Mouse (Mus musculus) limb, embryonic 15.5 days (tissue): ENCODE data around the gene Il2rb. TPM values are rescaled to one million over a fixed set of nuclear protein-coding genes. Genes with fewer than 3 reads are reported as not detected.

Experiments
- ATAC-seq: fragments of 200-750 bp; cut with Nextera tagmentation; 2 replicates; pipeline ENCODE4 v1.8.0; 2017; ENCODE audit warnings: low read depth, moderate TSS enrichment; ENCODE audit not compliant: insufficient number of reproducible peaks, low FRiP score, low TSS enrichment
- H3K27ac ChIP-seq: fragments of 300-500 bp; sonication (generic); 2 replicates; pipeline ENCODE4 v1.5.1; 2015; ENCODE audit warnings: moderate library complexity, mild to moderate bottlenecking, inconsistent platforms
- H3K27me3 ChIP-seq: fragments of 300-500 bp; sonication (generic); 2 replicates; pipeline ENCODE4 v1.6.1; 2015; ENCODE audit warnings: inconsistent platforms
- H3K36me3 ChIP-seq: fragments of 300-500 bp; sonication (generic); 2 replicates; pipeline ENCODE4 v1.6.1; 2015; ENCODE audit warnings: inconsistent platforms
- H3K4me1 ChIP-seq: fragments of 300-500 bp; sonication (generic); 2 replicates; pipeline ENCODE4 v1.6.1; 2015; ENCODE audit warnings: inconsistent platforms
- H3K4me2 ChIP-seq: fragments of 300-500 bp; sonication (generic); 2 replicates; pipeline ENCODE4 v1.6.1; 2015; ENCODE audit warnings: mild to moderate bottlenecking, inconsistent platforms
- H3K4me3 ChIP-seq: fragments of 300-500 bp; sonication (generic); 2 replicates; pipeline ENCODE4 v1.5.1; 2015; ENCODE audit warnings: mild to moderate bottlenecking, inconsistent platforms
- H3K9ac ChIP-seq: fragments of 300-500 bp; sonication (generic); 2 replicates; pipeline ENCODE4 v1.6.1; 2015; ENCODE audit warnings: inconsistent platforms
- H3K9me3 ChIP-seq: fragments of 300-500 bp; sonication (generic); 2 replicates; pipeline ENCODE4 v1.6.1; 2016; ENCODE audit warnings: inconsistent platforms
- WGBS: fragments of 180-500 bp; shearing (Covaris S2); methylation state at CpG from one replicate; pipeline ENCODE4 v1.1.7; 2015; 5-methylcytosine and 5-hydroxymethylcytosine counted together
- polyA plus RNA-seq: library from polyadenylated mRNA; unstranded; fragments of >200 nt; fragmentation: Nextera tagmentation; extraction: Ambion mirVana; gene quantifications from 2 replicates; pipeline ENCODE4 v1.2.1, GENCODE M21; 2015

Il2rb gene
- polyA plus RNA-seq, 1 experiment from 2014 or later = 0.36 TPM

DNA sequence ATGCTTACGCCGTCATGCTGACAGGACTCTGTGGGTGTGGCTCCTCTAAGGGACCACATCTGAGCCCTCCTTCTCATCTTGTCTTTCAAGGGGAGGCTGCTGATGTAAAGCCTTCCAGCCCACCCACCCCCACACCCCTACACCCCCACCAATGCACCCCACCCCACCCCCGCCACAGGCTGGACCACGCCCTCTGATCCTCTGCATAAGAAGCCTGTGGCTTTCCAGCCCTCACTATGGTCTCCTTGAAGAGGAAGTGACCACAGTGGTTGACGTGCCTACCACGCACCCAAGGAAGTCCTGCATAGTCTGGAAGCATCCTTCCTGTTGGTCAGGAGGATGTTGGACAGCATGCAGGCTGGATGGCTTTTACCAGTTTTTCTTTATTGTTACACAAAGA is 20.7 kb upstream of the Il2rb start:
- no peaks in the 10 kb centered on the region for H3K9me3 ChIP-seq
- ATAC-seq = no peak
- no peak overlapping the region for H3K4me2 ChIP-seq
- H3K27me3 ChIP-seq = no peaks in the 10 kb centered on the region
- H3K4me3 ChIP-seq = no peak overlapping the region
- H3K9ac ChIP-seq = no peak overlapping the region
- peaks cover 22% of the 10 kb centered on the region for H3K4me1 ChIP-seq
- WGBS = 75% methylated on average over 6 of the region's 6 CpGs
- no peaks in the 10 kb centered on the region for H3K36me3 ChIP-seq
- peak overlapping the region; percentile 22; the same call in 1 of the 2 replicates for H3K27ac ChIP-seq

DNA sequence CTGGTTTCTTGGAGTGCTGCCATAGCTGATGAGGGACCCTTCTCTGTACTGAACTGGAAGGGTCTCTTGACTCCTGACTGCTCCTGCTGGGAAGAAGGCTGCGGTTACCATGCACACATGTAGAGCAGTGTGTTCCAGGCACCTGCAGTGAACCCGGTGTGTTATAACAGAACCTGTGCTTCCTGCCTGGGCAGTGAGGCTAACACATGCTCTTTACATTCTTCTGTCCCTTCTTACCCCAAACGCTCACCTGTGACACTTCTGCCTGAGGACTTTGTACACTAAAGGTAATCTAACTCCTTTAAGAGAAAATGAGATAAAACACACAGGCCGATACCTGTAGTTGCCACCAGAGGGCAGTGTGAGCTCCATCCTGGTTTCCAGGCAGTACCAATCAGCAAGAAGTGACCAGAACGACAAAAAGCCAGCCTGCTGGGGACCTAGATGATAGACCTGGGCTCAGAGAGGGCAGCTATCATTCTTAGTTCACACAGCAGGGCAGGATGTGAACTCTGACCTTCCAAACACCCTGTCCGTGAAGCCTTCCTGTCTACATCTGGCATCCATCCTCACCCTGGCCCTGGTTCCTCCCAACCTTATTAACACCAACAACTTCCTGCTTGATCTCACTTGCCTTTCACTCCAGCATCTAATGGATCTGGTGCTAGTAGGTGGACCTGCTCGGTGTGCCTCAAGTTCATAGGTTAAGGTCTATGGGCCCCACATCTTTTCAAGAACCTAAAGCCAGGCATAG is 19.5 kb upstream of the Il2rb start:
- H3K36me3 ChIP-seq = no peaks in the 10 kb centered on the region
- H3K27me3 ChIP-seq = no peaks in the 10 kb centered on the region
- H3K4me2 ChIP-seq = no peak overlapping the region
- 22% methylated on average over 7 of the region's 7 CpGs for WGBS
- H3K4me3 ChIP-seq = no peak overlapping the region
- no peak overlapping the region for H3K9ac ChIP-seq
- H3K9me3 ChIP-seq = no peaks in the 10 kb centered on the region
- no peak for ATAC-seq
- peaks cover 24% of the 10 kb centered on the region for H3K4me1 ChIP-seq
- peak overlapping the region; percentile 54 for H3K27ac ChIP-seq

DNA sequence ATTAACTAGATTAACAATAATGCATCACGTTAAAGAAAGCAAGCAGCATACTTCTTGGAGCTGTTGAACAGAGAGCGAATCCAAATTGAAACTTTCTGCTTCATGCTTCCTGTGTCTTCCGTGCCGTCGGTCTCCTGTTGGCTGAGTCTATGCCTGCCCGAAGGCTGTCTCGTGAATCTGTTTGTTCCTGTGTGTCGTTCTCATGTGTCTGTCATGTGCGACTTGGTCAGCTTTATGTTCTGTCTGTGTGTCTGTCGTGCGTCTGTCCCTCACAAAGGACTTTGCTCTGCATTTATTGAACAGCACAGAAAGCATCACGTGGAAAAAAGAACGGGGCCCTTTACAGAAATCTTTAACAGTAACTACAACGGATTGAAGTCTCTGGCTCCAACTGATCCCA is 17.9 kb upstream of the Il2rb start:
- WGBS = 83% methylated on average over 14 of the region's 14 CpGs
- Histone ChIP-seq H3K9ac (no peak overlapping the region), H3K4me2 (no peak overlapping the region), H3K4me3 (no peak overlapping the region), H3K9me3 (no peaks in the 10 kb centered on the region), H3K36me3 (no peaks in the 10 kb centered on the region), H3K27ac (no peak overlapping the region), H3K27me3 (no peaks in the 10 kb centered on the region), H3K4me1 (peaks cover 23% of the 10 kb centered on the region)
- ATAC-seq = no peak

DNA sequence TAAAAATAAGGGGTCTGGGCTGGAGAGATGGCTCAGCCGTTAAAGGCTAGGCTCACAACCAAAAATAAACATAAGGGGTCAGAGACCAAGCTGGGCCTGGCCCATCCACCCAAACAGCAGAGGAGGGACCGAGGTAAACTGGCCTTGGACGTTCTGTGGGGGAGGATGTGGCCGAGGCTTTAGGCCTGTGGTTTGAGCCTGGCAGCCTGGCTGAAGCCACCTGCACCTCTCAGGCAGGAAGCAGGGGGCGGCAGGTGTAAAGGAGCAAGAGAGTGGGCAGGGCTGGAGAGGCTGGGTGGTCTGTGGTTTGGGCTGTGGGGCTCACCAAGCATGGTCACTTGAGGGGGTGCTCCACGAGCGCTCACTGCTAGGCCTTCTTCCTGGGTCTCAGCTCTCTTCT is 16.9 kb upstream of the Il2rb start:
- WGBS = 69% methylated on average over 7 of the region's 7 CpGs
- ATAC-seq = no peak
- Histone ChIP-seq H3K36me3 (no peaks in the 10 kb centered on the region), H3K9ac (no peak overlapping the region), H3K4me3 (no peak overlapping the region), H3K27me3 (no peaks in the 10 kb centered on the region), H3K27ac (no peak overlapping the region), H3K4me1 (peaks cover 18% of the 10 kb centered on the region), H3K9me3 (no peaks in the 10 kb centered on the region), H3K4me2 (no peak overlapping the region)

DNA sequence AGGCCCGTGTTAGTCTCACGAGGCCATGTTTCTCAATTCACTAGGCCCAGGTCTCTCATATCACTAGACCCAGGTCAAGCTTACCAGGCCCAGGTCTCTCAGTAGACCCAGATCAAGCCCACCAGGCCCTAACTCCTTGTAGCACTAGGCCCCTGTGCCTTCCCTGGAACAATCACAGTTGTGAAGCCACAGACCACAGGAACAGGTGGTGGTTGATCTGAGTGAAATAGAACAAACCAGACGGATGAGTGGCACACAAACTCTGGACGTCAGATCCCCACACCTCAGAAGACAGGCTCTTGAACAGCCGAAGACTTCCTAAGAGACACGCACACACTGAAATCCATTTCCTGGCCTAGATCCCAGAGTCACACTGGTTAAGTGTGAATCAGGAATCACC is 15.7 kb upstream of the Il2rb start:
- no peaks in the 10 kb centered on the region for H3K36me3 ChIP-seq
- no peak overlapping the region for H3K9ac ChIP-seq
- no peak for ATAC-seq

DNA sequence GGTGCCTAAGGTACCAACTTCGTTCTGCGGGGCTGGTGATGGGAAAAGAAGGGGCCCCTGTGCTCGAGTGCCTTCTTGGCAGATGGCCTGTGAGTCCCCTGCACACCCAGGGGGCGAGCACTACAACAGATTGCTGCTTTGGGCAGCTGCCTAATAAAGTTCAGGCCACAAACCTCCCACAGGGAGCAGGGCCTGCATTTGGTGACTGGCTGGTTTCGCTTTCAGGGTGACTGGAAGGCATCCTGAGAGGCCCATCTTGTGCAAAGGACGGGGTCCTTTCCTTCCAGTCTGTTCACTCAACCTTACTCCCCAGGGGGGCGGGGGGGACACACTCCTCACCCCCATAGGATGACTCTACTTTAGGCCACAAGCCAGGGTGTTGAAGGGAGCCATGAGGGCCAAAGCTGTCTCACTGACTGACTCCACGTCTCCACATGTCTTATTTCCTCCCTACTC is 15.1 kb upstream of the Il2rb start:
- no peak for ATAC-seq
- 50% methylated on average over 8 of the region's 8 CpGs for WGBS
- Histone ChIP-seq H3K9ac (no peak overlapping the region), H3K4me2 (no peak overlapping the region), H3K27me3 (no peaks in the 10 kb centered on the region), H3K4me3 (no peak overlapping the region), H3K9me3 (peaks cover 2% of the 10 kb centered on the region; the same call in 1 of the 2 replicates), H3K27ac (no peak overlapping the region), H3K4me1 (peaks cover 17% of the 10 kb centered on the region), H3K36me3 (no peaks in the 10 kb centered on the region)

More for the DNA sequence above, 15.7 kb upstream of the Il2rb start:
- H3K4me3 ChIP-seq = no peak overlapping the region
- no peaks in the 10 kb centered on the region for H3K27me3 ChIP-seq
- no peaks in the 10 kb centered on the region for H3K9me3 ChIP-seq
- 76% methylated on average over 6 of the region's 6 CpGs for WGBS
- peaks cover 18% of the 10 kb centered on the region for H3K4me1 ChIP-seq
- no peak overlapping the region for H3K4me2 ChIP-seq
- no peak overlapping the region; the same call in 1 of the 2 replicates for H3K27ac ChIP-seq

DNA sequence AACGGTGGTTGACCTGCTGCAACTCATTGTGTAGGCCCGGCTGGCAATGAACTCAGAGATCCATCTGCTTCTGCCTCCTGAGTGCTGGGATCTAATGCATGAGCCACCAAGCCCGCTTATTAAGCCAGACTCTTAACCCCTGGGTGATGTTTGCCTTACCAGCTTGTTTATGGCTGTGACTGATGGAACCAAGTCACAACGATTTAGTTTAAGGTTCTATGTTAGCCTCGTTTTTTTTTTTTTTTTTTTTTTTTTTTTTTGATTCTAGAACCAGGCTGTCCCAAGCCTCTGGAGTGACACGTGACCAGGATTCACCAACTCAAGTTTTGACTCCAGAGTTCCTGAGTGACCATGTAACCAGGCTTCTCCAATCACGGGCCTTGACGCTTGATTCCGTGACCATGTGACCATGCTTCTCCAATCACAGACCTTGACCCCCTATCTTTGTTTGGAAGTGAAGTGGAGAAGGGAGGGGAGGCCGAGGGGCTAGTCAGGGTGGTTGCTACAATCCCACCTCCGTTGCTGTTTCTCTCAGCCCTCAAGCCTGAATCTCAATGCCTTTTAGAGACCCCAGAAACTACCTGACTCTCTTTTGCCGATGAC is 14.3 kb upstream of the Il2rb start:
- H3K27ac ChIP-seq = no peak overlapping the region
- ATAC-seq = no peak
- peaks cover 10% of the 10 kb centered on the region for H3K4me1 ChIP-seq
- H3K4me3 ChIP-seq = no peak overlapping the region
- no peak overlapping the region for H3K4me2 ChIP-seq
- H3K9me3 ChIP-seq = peaks cover 7% of the 10 kb centered on the region; the same call in 1 of the 2 replicates
- H3K36me3 ChIP-seq = no peaks in the 10 kb centered on the region
- WGBS = 46% methylated on average over 12 of the region's 12 CpGs
- no peaks in the 10 kb centered on the region for H3K27me3 ChIP-seq
- H3K9ac ChIP-seq = no peak overlapping the region

DNA sequence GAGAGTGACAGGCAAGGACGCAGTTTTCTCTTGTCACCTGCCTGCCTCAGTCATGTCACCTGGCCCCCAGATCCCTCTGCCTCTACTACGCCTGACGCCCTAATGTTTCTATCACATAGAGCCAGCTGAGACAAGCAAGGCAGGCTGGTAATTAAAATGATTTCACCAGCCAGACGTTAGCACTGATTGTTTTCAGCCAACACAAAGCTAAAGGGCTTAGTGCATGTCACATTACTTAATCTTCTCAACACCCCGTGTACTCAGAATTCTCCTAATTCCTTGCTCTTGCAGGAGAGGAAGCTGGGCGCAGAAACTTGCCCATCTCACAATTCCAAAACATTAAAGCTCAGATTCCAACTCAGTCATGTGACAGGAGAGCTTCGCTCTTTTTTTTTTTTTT is 13.4 kb upstream of the Il2rb start:
- Histone ChIP-seq H3K9ac (no peak overlapping the region), H3K27ac (no peak overlapping the region), H3K4me3 (no peak overlapping the region), H3K36me3 (no peaks in the 10 kb centered on the region), H3K4me1 (peaks cover 8% of the 10 kb centered on the region), H3K9me3 (peaks cover 7% of the 10 kb centered on the region; the same call in 1 of the 2 replicates), H3K27me3 (no peaks in the 10 kb centered on the region), H3K4me2 (no peak overlapping the region)
- no peak for ATAC-seq
- 56% methylated on average over 7 of the region's 7 CpGs for WGBS

DNA sequence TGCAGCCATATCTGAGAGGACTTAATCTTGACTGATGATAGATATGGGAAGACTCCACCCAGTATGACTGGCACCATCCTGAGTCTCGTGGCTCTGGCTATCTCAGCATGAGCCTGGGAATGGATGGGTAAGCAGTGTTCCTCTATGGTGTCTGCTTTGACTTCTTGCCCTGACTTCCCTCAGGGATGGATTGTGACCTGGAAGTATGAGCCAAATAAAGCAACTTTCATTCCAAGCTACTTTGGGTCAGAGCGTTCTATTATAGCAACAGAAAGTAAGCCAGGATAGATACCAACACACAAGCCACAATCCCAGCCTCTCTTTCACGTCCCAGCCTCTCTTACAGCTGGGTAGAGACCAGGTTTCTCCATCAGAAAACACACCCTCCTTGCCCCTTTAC is 10.5 kb upstream of the Il2rb start:
- Histone ChIP-seq H3K4me3 (no peak overlapping the region), H3K4me1 (peaks cover 8% of the 10 kb centered on the region), H3K9me3 (peaks cover 7% of the 10 kb centered on the region; the same call in 1 of the 2 replicates), H3K27me3 (no peaks in the 10 kb centered on the region), H3K9ac (no peak overlapping the region), H3K36me3 (no peaks in the 10 kb centered on the region), H3K27ac (no peak overlapping the region), H3K4me2 (no peak overlapping the region)
- WGBS = 72% methylated on average over 3 of the region's 3 CpGs
- ATAC-seq = no peak

DNA sequence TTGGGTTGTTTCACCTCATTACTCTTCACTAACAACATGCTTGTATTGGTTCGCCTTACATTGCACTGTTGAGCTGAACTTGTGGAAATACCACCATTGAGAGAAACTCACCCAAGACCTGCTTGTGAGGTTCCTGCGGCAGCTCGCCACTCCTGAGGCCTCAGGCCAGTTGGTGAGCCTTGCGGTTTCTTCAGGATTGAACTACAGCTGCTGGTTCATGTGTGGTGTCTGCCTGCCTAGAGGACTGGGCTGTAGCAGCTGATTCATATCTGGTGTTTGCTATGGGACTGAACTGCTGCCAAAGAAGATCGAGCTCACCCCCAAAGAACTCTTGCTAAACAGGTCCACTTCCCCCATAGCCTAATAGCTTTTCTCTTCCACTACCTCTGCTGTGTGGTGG is 9.7 kb upstream of the Il2rb start:
- WGBS = 89% methylated on average over 5 of the region's 5 CpGs

DNA sequence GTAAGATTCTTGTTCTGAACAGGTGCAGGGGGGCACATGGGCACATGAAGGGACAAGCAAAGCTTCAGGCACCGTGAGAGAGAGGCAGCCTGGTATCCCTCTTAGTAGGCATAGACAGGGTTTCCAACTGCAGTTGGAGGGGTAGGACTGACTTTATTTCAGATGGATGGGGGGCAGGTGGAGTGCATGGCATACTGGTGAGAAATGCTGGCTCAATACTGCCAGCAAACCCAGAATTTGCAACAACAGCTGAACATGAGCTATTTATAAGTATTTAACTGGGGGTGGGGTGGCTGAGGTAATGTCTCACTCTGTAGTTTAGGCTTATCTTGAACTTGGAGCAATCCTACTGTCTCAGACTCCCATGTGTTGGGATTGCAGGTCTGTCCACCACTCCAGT is 8.9 kb upstream of the Il2rb start:
- H3K9ac ChIP-seq = no peak overlapping the region
- H3K4me1 ChIP-seq = no peaks in the 10 kb centered on the region
- H3K4me2 ChIP-seq = no peak overlapping the region
- no peak for ATAC-seq
- H3K9me3 ChIP-seq = peaks cover 7% of the 10 kb centered on the region; the same call in 1 of the 2 replicates
- H3K27me3 ChIP-seq = no peaks in the 10 kb centered on the region
- no peaks in the 10 kb centered on the region for H3K36me3 ChIP-seq
- no peak overlapping the region for H3K4me3 ChIP-seq
- WGBS = 77% methylated on average over 1 of the region's 1 CpGs
- no peak overlapping the region for H3K27ac ChIP-seq

More for the DNA sequence above, 9.7 kb upstream of the Il2rb start:
- Histone ChIP-seq H3K4me1 (peaks cover 3% of the 10 kb centered on the region; the same call in 1 of the 2 replicates), H3K4me3 (no peak overlapping the region), H3K36me3 (no peaks in the 10 kb centered on the region), H3K27ac (no peak overlapping the region), H3K9ac (no peak overlapping the region), H3K27me3 (no peaks in the 10 kb centered on the region), H3K4me2 (no peak overlapping the region), H3K9me3 (peaks cover 7% of the 10 kb centered on the region; the same call in 1 of the 2 replicates)
- ATAC-seq = no peak

DNA sequence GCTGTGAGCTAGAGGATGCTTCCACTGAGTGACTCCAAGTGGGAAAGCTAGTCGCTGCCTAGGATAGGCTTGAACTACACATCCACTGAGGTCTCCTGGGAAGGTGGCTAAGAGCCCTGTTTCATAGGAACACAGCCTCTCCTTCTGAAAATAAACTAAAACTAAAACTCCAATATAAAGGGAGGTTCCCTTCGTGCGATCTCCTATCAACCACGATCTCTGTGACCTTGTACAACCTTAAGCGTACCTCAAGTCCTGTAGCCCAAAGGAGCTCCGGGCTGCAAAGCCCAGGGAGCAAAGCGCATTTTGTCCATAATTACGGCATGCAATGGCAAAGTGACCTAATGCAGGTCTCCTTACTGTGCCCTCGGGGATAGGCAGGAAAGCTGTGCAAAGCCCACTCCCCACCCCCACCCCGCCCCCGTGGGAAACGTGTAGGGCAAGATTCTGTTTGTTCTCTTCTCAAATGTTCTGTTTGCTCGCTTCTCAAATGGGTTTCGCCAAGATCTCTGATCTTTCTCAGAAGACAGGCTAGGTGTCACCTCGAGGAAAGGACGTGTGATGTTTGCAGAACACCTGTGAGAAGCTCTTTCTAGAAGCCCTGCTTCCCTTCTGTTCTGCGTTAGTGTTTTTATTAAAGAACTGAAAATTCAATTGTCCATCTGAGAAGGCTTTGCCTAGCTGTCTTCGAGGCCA is 7.5 kb upstream of the Il2rb start:
- Histone ChIP-seq H3K4me2 (no peak overlapping the region), H3K4me3 (no peak overlapping the region), H3K36me3 (no peaks in the 10 kb centered on the region), H3K27me3 (no peaks in the 10 kb centered on the region), H3K27ac (no peak overlapping the region), H3K4me1 (no peaks in the 10 kb centered on the region), H3K9me3 (peaks cover 7% of the 10 kb centered on the region; the same call in 1 of the 2 replicates), H3K9ac (no peak overlapping the region)
- no peak for ATAC-seq
- WGBS = 74% methylated on average over 18 of the region's 18 CpGs
